Mouse (Mus musculus): ENCODE data around the gene Olfr1448.
"Not testable (repeated sequence)": the region's sequence is repeated elsewhere in the genome, so short reads cannot be mapped to it uniquely, and the experiment has no call there.

Olfr1448 gene

GRCm38 (mm10) chr19:12924319-12924718, at the start of gene Olfr1448:
Gene Olfr1448 (minus strand): TSS chr19:12924419.
- no peak for DNase-seq

GRCm38 (mm10) chr19:12970082-12970481, 45.9 kb upstream of the Olfr1448 start:
- not testable (repeated sequence) for DNase-seq

GRCm38 (mm10) chr19:12949958-12950357, 25.7 kb upstream of the Olfr1448 start, which contains the start of gene Olfr1450:
Gene Olfr1450 (plus strand): TSS chr19:12950258.
- no peak for DNase-seq

GRCm38 (mm10) chr19:12930540-12930939, 6.3 kb upstream of the Olfr1448 start, which contains the start of gene Olfr1449:
Gene Olfr1449 (plus strand): TSS chr19:12930840.
- DNase-seq: no peak

GRCm38 (mm10) chr19:12903643-12904042, 20.6 kb downstream of the Olfr1448 start, which contains the start of gene Olfr1447:
Gene Olfr1447 (minus strand): TSS chr19:12903743.
- DNase-seq: no peak

- DNase-seq: no peak
Measured at GRCm38 (mm10) chr19:12893424-12893823, 30.8 kb downstream of the Olfr1448 start, which contains the start of gene Olfr1446. Gene Olfr1446 (minus strand): TSS chr19:12893524.

GRCm38 (mm10) chr19:12883555-12883954, 40.7 kb downstream of the Olfr1448 start, which contains the start of gene Olfr1445:
Gene Olfr1445 (plus strand): TSS chr19:12883855.
- no peak for DNase-seq

All from kidney, postnatal 14 days (tissue).